Comparison of ENCODE assay signal across 8 mouse cellular contexts in genomic region chr7:127476855-127477254, GRCm38 (mm10). TPM values are rescaled to one million over a fixed set of nuclear protein-coding genes. Genes with fewer than 3 reads are reported as not detected.
DNase-seq lines count a peak whose midpoint lies in the region; ATAC-seq and TF ChIP-seq lines count a peak whose summit lies in the region.

No protein-coding gene starts in this region.

- peaks cover 58% of the 10 kb centered on the region for H3K36me3 ChIP-seq in heart, embryonic 13.5 days
- peaks cover 65% of the 10 kb centered on the region for H3K36me3 ChIP-seq in hindbrain, embryonic 10.5 days
- peaks cover 48% of the 10 kb centered on the region for H3K36me3 ChIP-seq in liver, postnatal 0 days (replicated peaks; ENCODE audit: insufficient read depth, low read length)

- H3K9me3 ChIP-seq in heart, embryonic 13.5 days = no peaks in the 10 kb centered on the region
- H3K9me3 ChIP-seq in hindbrain, embryonic 10.5 days = no peaks in the 10 kb centered on the region
- no peaks in the 10 kb centered on the region for H3K9me3 ChIP-seq in liver, postnatal 0 days (ENCODE audit: low read length)

- WGBS in heart, embryonic 13.5 days = 73% methylated on average over 4 of the region's 4 CpGs
- 82% methylated on average over 4 of the region's 4 CpGs for WGBS in hindbrain, embryonic 10.5 days
- 71% methylated on average over 4 of the region's 4 CpGs for WGBS in liver, postnatal 0 days (ENCODE audit: insufficient replicate concordance)

- peak overlapping the region; percentile 94 for H3K4me2 ChIP-seq in heart, embryonic 13.5 days
- H3K4me2 ChIP-seq in liver, postnatal 0 days (ENCODE audit: low read depth, low read length) = peak overlapping the region; percentile 78

- ATAC-seq in heart, embryonic 13.5 days (ENCODE audit: extremely low read depth, insufficient number of reproducible peaks, low FRiP score, low TSS enrichment) = no peak
- ATAC-seq in liver, postnatal 0 days = no peak
- ATAC-seq in megakaryocyte-erythroid progenitor cell, adult 5-6 weeks (replicated peaks; ENCODE audit: low FRiP score, low TSS enrichment, poor library complexity, severe bottlenecking) = no peak

- DNase-seq in heart, postnatal 4 days = no peak
- no peak for DNase-seq in hindbrain, embryonic 10.5 days (ENCODE audit: low spot score)
- DNase-seq in liver, postnatal 0 days = no peak
- DNase-seq in spleen, postnatal 4 days (ENCODE audit: low spot score in 2 of 2) = no peak
- no peak for DNase-seq in adrenal gland, postnatal 25 days

- no peak for TF ChIP-seq POLR2A in bone marrow macrophage, adult 2 months (IDR thresholded peaks at IDR 0.05; ENCODE audit: borderline replicate concordance, low read depth, low read length)

- peak overlapping the region; percentile 81 for H3K4me3 ChIP-seq in heart, embryonic 13.5 days
- H3K4me3 ChIP-seq in bone marrow macrophage, adult 2 months (ENCODE audit: insufficient read depth, low read length) = peak overlapping the region; percentile 64
- peak overlapping the region; percentile 100 for H3K4me3 ChIP-seq in hindbrain, embryonic 10.5 days
- peak overlapping the region; percentile 97 for H3K4me3 ChIP-seq in liver, postnatal 0 days (ENCODE audit: low read depth, low read length)

- peaks cover 46% of the 10 kb centered on the region for H3K4me1 ChIP-seq in heart, embryonic 13.5 days
- H3K4me1 ChIP-seq in bone marrow macrophage, adult 2 months (ENCODE audit: control insufficient read depth, insufficient read depth, low read length) = peaks cover 16% of the 10 kb centered on the region
- peaks cover 49% of the 10 kb centered on the region for H3K4me1 ChIP-seq in hindbrain, embryonic 10.5 days (replicated peaks)
- H3K4me1 ChIP-seq in liver, postnatal 0 days (ENCODE audit: insufficient read depth) = peaks cover 34% of the 10 kb centered on the region

- peak overlapping the region; percentile 97 for H3K9ac ChIP-seq in heart, embryonic 13.5 days
- peak overlapping the region; percentile 60 for H3K9ac ChIP-seq in liver, postnatal 0 days (replicated peaks)

- TF ChIP-seq CTCF in bone marrow macrophage, adult 2 months (IDR thresholded peaks at IDR 0.05; ENCODE audit: low read depth, low read length) = no peak
- TF ChIP-seq CTCF in liver, postnatal 0 days (IDR thresholded peaks at IDR 0.05; ENCODE audit: low read depth) = no peak

- no peaks in the 10 kb centered on the region for H3K27me3 ChIP-seq in heart, embryonic 13.5 days (replicated peaks)
- no peaks in the 10 kb centered on the region for H3K27me3 ChIP-seq in hindbrain, embryonic 10.5 days (ENCODE audit: insufficient read depth, poor library complexity, severe bottlenecking)
- no peaks in the 10 kb centered on the region for H3K27me3 ChIP-seq in liver, postnatal 0 days (ENCODE audit: insufficient read depth, low read length)

- no peak for TF ChIP-seq EP300 in liver, postnatal 0 days (IDR thresholded peaks at IDR 0.05; ENCODE audit: low read depth)

- peak overlapping the region; percentile 98 for H3K27ac ChIP-seq in heart, embryonic 13.5 days (replicated peaks)
- peak overlapping the region; percentile 80 for H3K27ac ChIP-seq in bone marrow macrophage, adult 2 months (ENCODE audit: insufficient read depth, low read depth, low read length)
- H3K27ac ChIP-seq in hindbrain, embryonic 10.5 days = no peak overlapping the region
- peak overlapping the region; percentile 95 for H3K27ac ChIP-seq in liver, postnatal 0 days (ENCODE audit: low read depth)

RNA-seq across cellular contexts. Expression of gene Fbrs, which starts 2.1 kb away (rescaled TPM):
- polyA plus RNA-seq in heart, embryonic 13.5 days (2015; fragmentation: Nextera tagmentation; extraction: Ambion mirVana) = 7.3 and 7.7 TPM in 2 replicates
- total RNA-seq in heart, postnatal 4 days (2021) = 10 to 100 TPM; 37.4 to 38.0 TPM
- 134 and 147 TPM in 2 replicates for polyA plus RNA-seq in bone marrow macrophage, adult 2 months (2012; ENCODE audit: insufficient read depth, insufficient read length, missing spikeins)
- 9.0 and 12.0 TPM in 2 replicates for polyA plus RNA-seq in hindbrain, embryonic 10.5 days (2016; fragmentation: Nextera tagmentation; extraction: Ambion mirVana)
- 4.7 TPM in 2 replicates for polyA plus RNA-seq in liver, postnatal 0 days (2015; fragmentation: Nextera tagmentation; extraction: Ambion mirVana)
- 86.2 and 111 TPM in 2 replicates for total RNA-seq in megakaryocyte-erythroid progenitor cell, adult 5-6 weeks (2014; fragmentation: Nextera tagmentation)
- 11.8 and 17.7 TPM in 2 replicates for total RNA-seq in megakaryocyte-erythroid progenitor cell, adult 5-6 weeks (2017)
- total RNA-seq in adrenal gland, postnatal 25 days (2021) = 84.4 and 86.7 TPM in 2 replicates

RNA-seq across cellular contexts. Expression of gene Prr14, which starts 17.4 kb away (rescaled TPM):
- polyA plus RNA-seq in heart, embryonic 13.5 days (2015; fragmentation: Nextera tagmentation; extraction: Ambion mirVana) = 27.3 and 27.7 TPM in 2 replicates
- 10 to 100 TPM; 28.0 to 28.9 TPM for total RNA-seq in heart, postnatal 4 days (2021)
- 67.4 and 69.0 TPM in 2 replicates for polyA plus RNA-seq in bone marrow macrophage, adult 2 months (2012; ENCODE audit: insufficient read depth, insufficient read length, missing spikeins)
- 53.1 and 65.9 TPM in 2 replicates for polyA plus RNA-seq in hindbrain, embryonic 10.5 days (2016; fragmentation: Nextera tagmentation; extraction: Ambion mirVana)
- polyA plus RNA-seq in liver, postnatal 0 days (2015; fragmentation: Nextera tagmentation; extraction: Ambion mirVana) = 16.0 and 17.6 TPM in 2 replicates
- 76.2 and 109 TPM in 2 replicates for total RNA-seq in megakaryocyte-erythroid progenitor cell, adult 5-6 weeks (2014; fragmentation: Nextera tagmentation)
- 33.1 and 34.2 TPM in 2 replicates for total RNA-seq in megakaryocyte-erythroid progenitor cell, adult 5-6 weeks (2017)
- total RNA-seq in adrenal gland, postnatal 25 days (2021) = 62.4 and 63.3 TPM in 2 replicates

RNA-seq across cellular contexts. Expression of gene Zfp689, which starts 27.9 kb away (rescaled TPM):
- polyA plus RNA-seq in heart, embryonic 13.5 days (2015; fragmentation: Nextera tagmentation; extraction: Ambion mirVana) = 5.1 and 5.2 TPM in 2 replicates
- total RNA-seq in heart, postnatal 4 days (2021) = 1 to 10 TPM; 3.9 to 4.8 TPM
- polyA plus RNA-seq in bone marrow macrophage, adult 2 months (2012; ENCODE audit: insufficient read depth, insufficient read length, missing spikeins) = 1.4 and 1.7 TPM in 2 replicates
- 14.8 and 15.7 TPM in 2 replicates for polyA plus RNA-seq in hindbrain, embryonic 10.5 days (2016; fragmentation: Nextera tagmentation; extraction: Ambion mirVana)
- 1.4 and 1.5 TPM in 2 replicates for polyA plus RNA-seq in liver, postnatal 0 days (2015; fragmentation: Nextera tagmentation; extraction: Ambion mirVana)
- total RNA-seq in megakaryocyte-erythroid progenitor cell, adult 5-6 weeks (2014; fragmentation: Nextera tagmentation) = 3.6 and 5.8 TPM in 2 replicates
- 2.0 and 2.5 TPM in 2 replicates for total RNA-seq in megakaryocyte-erythroid progenitor cell, adult 5-6 weeks (2017)
- total RNA-seq in adrenal gland, postnatal 25 days (2021) = 3.3 and 4.2 TPM in 2 replicates

RNA-seq across cellular contexts. Expression of gene Srcap, which starts 34.9 kb away (rescaled TPM):
- polyA plus RNA-seq in heart, embryonic 13.5 days (2015; fragmentation: Nextera tagmentation; extraction: Ambion mirVana) = 30.9 and 33.1 TPM in 2 replicates
- total RNA-seq in heart, postnatal 4 days (2021) = 10 to 100 TPM; 78.7 to 80.5 TPM
- polyA plus RNA-seq in bone marrow macrophage, adult 2 months (2012; ENCODE audit: insufficient read depth, insufficient read length, missing spikeins) = 56.4 and 58.1 TPM in 2 replicates
- 54.9 and 71.4 TPM in 2 replicates for polyA plus RNA-seq in hindbrain, embryonic 10.5 days (2016; fragmentation: Nextera tagmentation; extraction: Ambion mirVana)
- polyA plus RNA-seq in liver, postnatal 0 days (2015; fragmentation: Nextera tagmentation; extraction: Ambion mirVana) = 6.7 and 7.7 TPM in 2 replicates
- 126 and 170 TPM in 2 replicates for total RNA-seq in megakaryocyte-erythroid progenitor cell, adult 5-6 weeks (2014; fragmentation: Nextera tagmentation)
- total RNA-seq in megakaryocyte-erythroid progenitor cell, adult 5-6 weeks (2017) = 21.9 and 22.7 TPM in 2 replicates
- total RNA-seq in adrenal gland, postnatal 25 days (2021) = 111 and 125 TPM in 2 replicates

RNA-seq across cellular contexts. Expression of gene Gm42715, which starts 42.5 kb away (rescaled TPM):
- 9.4 TPM in 2 replicates for polyA plus RNA-seq in heart, embryonic 13.5 days (2015; fragmentation: Nextera tagmentation; extraction: Ambion mirVana)
- 10 to 100 TPM; 16.5 to 17.1 TPM for total RNA-seq in heart, postnatal 4 days (2021)
- polyA plus RNA-seq in bone marrow macrophage, adult 2 months (2012; ENCODE audit: insufficient read depth, insufficient read length, missing spikeins) = 4.7 and 6.2 TPM in 2 replicates
- 16.5 and 18.1 TPM in 2 replicates for polyA plus RNA-seq in hindbrain, embryonic 10.5 days (2016; fragmentation: Nextera tagmentation; extraction: Ambion mirVana)
- polyA plus RNA-seq in liver, postnatal 0 days (2015; fragmentation: Nextera tagmentation; extraction: Ambion mirVana) = 3.6 and 4.1 TPM in 2 replicates
- 30.3 and 58.3 TPM in 2 replicates for total RNA-seq in megakaryocyte-erythroid progenitor cell, adult 5-6 weeks (2014; fragmentation: Nextera tagmentation)
- 7.4 and 8.8 TPM in 2 replicates for total RNA-seq in megakaryocyte-erythroid progenitor cell, adult 5-6 weeks (2017)
- 21.7 and 31.3 TPM in 2 replicates for total RNA-seq in adrenal gland, postnatal 25 days (2021)

Comparison
In these comparisons a context has a peak if more than half of its experiments do, and no peak if none do; other contexts are left out.
1. RNA of gene Fbrs, which starts 2.1 kb away (polyA plus RNA-seq): 134 to 147 TPM in bone marrow macrophage, adult 2 months; 9.0 to 12.0 TPM in hindbrain, embryonic 10.5 days, 7.3 to 7.7 TPM in heart, embryonic 13.5 days and 4.7 TPM in liver, postnatal 0 days; every median in the first group is over 10 times any median in the second.
2. Peak in every context shown above with its lines, with median percentiles within 50 percentile points of each other: H3K4me3 ChIP-seq.